Comparison of ENCODE assay signal across 7 mouse cellular contexts in genomic region chr4:107923803-107924194, GRCm38 (mm10). TPM values are rescaled to one million over a fixed set of nuclear protein-coding genes. Genes with fewer than 3 reads are reported as not detected.
DNase-seq lines count a peak whose midpoint lies in the region; ATAC-seq and TF ChIP-seq lines count a peak whose summit lies in the region.

No protein-coding gene starts in this region.

- TF ChIP-seq POLR2A in small intestine, adult 2 months (IDR thresholded peaks at IDR 0.05; ENCODE audit: low read depth, low read length): no peak

- H3K4me3 ChIP-seq in lung, embryonic 14.5 days (ENCODE audit: low read depth, low read length): peak overlapping the region; percentile 87
- H3K4me3 ChIP-seq in forebrain, embryonic 12.5 days (replicated peaks): peak overlapping the region; percentile 77
- peak overlapping the region; percentile 80 for H3K4me3 ChIP-seq in limb, embryonic 13.5 days
- 0 out of 2 replicates have a peak overlapping the region, but pooled peaks have one; percentile 94 for H3K4me3 ChIP-seq in small intestine, adult 2 months (ENCODE audit: low read depth, low read length)

- TF ChIP-seq CTCF in lung, embryonic 14.5 days (IDR thresholded peaks at IDR 0.05; ENCODE audit: low read depth): no peak
- no peak for TF ChIP-seq CTCF in small intestine, adult 2 months (IDR thresholded peaks at IDR 0.05; ENCODE audit: extremely low read depth, insufficient read length, insufficient replicate concordance, low read depth, low read length)

- no peaks in the 10 kb centered on the region for H3K9me3 ChIP-seq in lung, embryonic 14.5 days (ENCODE audit: low read depth, low read length)
- H3K9me3 ChIP-seq in forebrain, embryonic 12.5 days: no peaks in the 10 kb centered on the region
- no peaks in the 10 kb centered on the region for H3K9me3 ChIP-seq in limb, embryonic 13.5 days

- DNase-seq in lung, embryonic 14.5 days: no peak
- no peak for DNase-seq in lung, postnatal 14 days
- DNase-seq in embryo, embryonic 9.5 days (ENCODE audit: extremely low spot score): no peak
- no peak for DNase-seq in urinary bladder, adult 2 months (ENCODE audit: low spot score)

- H3K9ac ChIP-seq in lung, embryonic 14.5 days: no peak overlapping the region
- H3K9ac ChIP-seq in forebrain, embryonic 12.5 days: no peak overlapping the region
- H3K9ac ChIP-seq in limb, embryonic 13.5 days: peak overlapping the region; percentile 86

- peak; percentile 36; the same call in 1 of the 2 replicates for ATAC-seq in lung, embryonic 14.5 days (ENCODE audit: insufficient read depth)
- peak; percentile 62 for ATAC-seq in forebrain, embryonic 12.5 days (ENCODE audit: low FRiP score)
- ATAC-seq in limb, embryonic 13.5 days (ENCODE audit: low FRiP score, low read depth): peak; percentile 45

- peak overlapping the region; percentile 85 for H3K4me2 ChIP-seq in lung, embryonic 14.5 days
- peak overlapping the region; percentile 84 for H3K4me2 ChIP-seq in forebrain, embryonic 12.5 days
- peak overlapping the region; percentile 76 for H3K4me2 ChIP-seq in limb, embryonic 13.5 days (replicated peaks)

- H3K4me1 ChIP-seq in lung, embryonic 14.5 days (ENCODE audit: insufficient read depth): peaks cover 13% of the 10 kb centered on the region
- peaks cover 14% of the 10 kb centered on the region for H3K4me1 ChIP-seq in forebrain, embryonic 12.5 days
- peaks cover 21% of the 10 kb centered on the region for H3K4me1 ChIP-seq in limb, embryonic 13.5 days
- H3K4me1 ChIP-seq in small intestine, adult 2 months (ENCODE audit: control insufficient read depth, insufficient read depth, insufficient read length, low read length): peaks cover 12% of the 10 kb centered on the region; the same call in 1 of the 2 replicates

- no peaks in the 10 kb centered on the region for H3K27me3 ChIP-seq in lung, embryonic 14.5 days (ENCODE audit: insufficient read depth, low read length)
- no peaks in the 10 kb centered on the region for H3K27me3 ChIP-seq in forebrain, embryonic 12.5 days
- no peaks in the 10 kb centered on the region for H3K27me3 ChIP-seq in limb, embryonic 13.5 days
- H3K27me3 ChIP-seq in small intestine, adult 2 months (ENCODE audit: control insufficient read depth, insufficient read depth, low read length): no peaks in the 10 kb centered on the region

- H3K36me3 ChIP-seq in lung, embryonic 14.5 days (ENCODE audit: insufficient read depth): no peaks in the 10 kb centered on the region
- no peaks in the 10 kb centered on the region for H3K36me3 ChIP-seq in forebrain, embryonic 12.5 days (replicated peaks)
- peaks cover 6% of the 10 kb centered on the region; the same call in 1 of the 2 replicates for H3K36me3 ChIP-seq in limb, embryonic 13.5 days
- no peaks in the 10 kb centered on the region for H3K36me3 ChIP-seq in small intestine, adult 2 months (ENCODE audit: control insufficient read depth, insufficient read depth, low read length)

- 42% methylated on average over 7 of the region's 7 CpGs for WGBS in lung, embryonic 14.5 days
- 47% methylated on average over 7 of the region's 7 CpGs for WGBS in forebrain, embryonic 12.5 days
- 53% methylated on average over 7 of the region's 7 CpGs for WGBS in limb, embryonic 13.5 days
- 24% methylated on average over 7 of the region's 7 CpGs for WGBS in small intestine, adult 2 months

- peak overlapping the region; percentile 73; the same call in 1 of the 2 replicates for H3K27ac ChIP-seq in lung, embryonic 14.5 days (ENCODE audit: low read depth)
- H3K27ac ChIP-seq in forebrain, embryonic 12.5 days: no peak overlapping the region
- H3K27ac ChIP-seq in limb, embryonic 13.5 days: no peak overlapping the region
- peak overlapping the region; percentile 39; the same call in 1 of the 2 replicates for H3K27ac ChIP-seq in small intestine, adult 2 months (ENCODE audit: insufficient read depth, low read depth, low read length)

RNA-seq across cellular contexts. Expression of gene Cpt2, which starts 0.4 kb away (rescaled TPM):
- 38.6 and 40.2 TPM in 2 replicates for polyA plus RNA-seq in lung, embryonic 14.5 days (2014; fragmentation: Nextera tagmentation; extraction: Ambion mirVana)
- 25.1 and 25.4 TPM in 2 replicates for polyA plus RNA-seq in forebrain, embryonic 12.5 days (2016; fragmentation: Nextera tagmentation; extraction: Ambion mirVana)
- 27.1 and 27.4 TPM in 2 replicates for polyA plus RNA-seq in limb, embryonic 13.5 days (2015; fragmentation: Nextera tagmentation; extraction: Ambion mirVana)
- polyA plus RNA-seq in small intestine, adult 2 months (2012; rRNA removed): 130 and 162 TPM in 2 replicates
- 42.2 and 43.3 TPM in 2 replicates for polyA plus RNA-seq in urinary bladder, adult 2 months (2012; rRNA removed)

RNA-seq across cellular contexts. Expression of gene 0610037L13Rik, which starts 34.2 kb away (rescaled TPM):
- polyA plus RNA-seq in lung, embryonic 14.5 days (2014; fragmentation: Nextera tagmentation; extraction: Ambion mirVana): 138 and 139 TPM in 2 replicates
- polyA plus RNA-seq in forebrain, embryonic 12.5 days (2016; fragmentation: Nextera tagmentation; extraction: Ambion mirVana): 110 and 115 TPM in 2 replicates
- polyA plus RNA-seq in limb, embryonic 13.5 days (2015; fragmentation: Nextera tagmentation; extraction: Ambion mirVana): 148 and 152 TPM in 2 replicates
- 6.0 and 8.5 TPM in 2 replicates for polyA plus RNA-seq in small intestine, adult 2 months (2012; rRNA removed)
- 146 and 216 TPM in 2 replicates for polyA plus RNA-seq in urinary bladder, adult 2 months (2012; rRNA removed)

RNA-seq across cellular contexts. Expression of gene Magoh, which starts 44.2 kb away (rescaled TPM):
- polyA plus RNA-seq in lung, embryonic 14.5 days (2014; fragmentation: Nextera tagmentation; extraction: Ambion mirVana): 219 and 232 TPM in 2 replicates
- 232 and 233 TPM in 2 replicates for polyA plus RNA-seq in forebrain, embryonic 12.5 days (2016; fragmentation: Nextera tagmentation; extraction: Ambion mirVana)
- polyA plus RNA-seq in limb, embryonic 13.5 days (2015; fragmentation: Nextera tagmentation; extraction: Ambion mirVana): 212 and 216 TPM in 2 replicates
- 4.1 and 8.0 TPM in 2 replicates for polyA plus RNA-seq in small intestine, adult 2 months (2012; rRNA removed)
- 83.8 and 88.7 TPM in 2 replicates for polyA plus RNA-seq in urinary bladder, adult 2 months (2012; rRNA removed)

RNA-seq across cellular contexts. Expression of gene Slc1a7, which starts 44.3 kb away (rescaled TPM):
- 0.05 and 0.09 TPM in 2 replicates for polyA plus RNA-seq in lung, embryonic 14.5 days (2014; fragmentation: Nextera tagmentation; extraction: Ambion mirVana)
- not detected in 2 replicates for polyA plus RNA-seq in forebrain, embryonic 12.5 days (2016; fragmentation: Nextera tagmentation; extraction: Ambion mirVana)
- polyA plus RNA-seq in limb, embryonic 13.5 days (2015; fragmentation: Nextera tagmentation; extraction: Ambion mirVana): not detected in 2 replicates
- 0.11 and 0.16 TPM in 2 replicates for polyA plus RNA-seq in small intestine, adult 2 months (2012; rRNA removed)
- 1.4 and 1.6 TPM in 2 replicates for polyA plus RNA-seq in urinary bladder, adult 2 months (2012; rRNA removed)

Comparison
In these comparisons a context has a peak if more than half of its experiments do, and no peak if none do; other contexts are left out.
1. H3K27ac ChIP-seq: peak in lung, embryonic 14.5 days (single experiment) and small intestine, adult 2 months (single experiment); none in forebrain, embryonic 12.5 days (single experiment) and limb, embryonic 13.5 days (single experiment).
2. RNA of gene 0610037L13Rik, which starts 34.2 kb away (polyA plus RNA-seq): 146 to 216 TPM in urinary bladder, adult 2 months, 148 to 152 TPM in limb, embryonic 13.5 days, 138 to 139 TPM in lung, embryonic 14.5 days and 110 to 115 TPM in forebrain, embryonic 12.5 days; 6.0 to 8.5 TPM in small intestine, adult 2 months; every median in the first group is over 10 times any median in the second.
3. Peak in every context shown above with its lines, with median percentiles within 50 percentile points of each other: ATAC-seq, H3K4me2 ChIP-seq and H3K4me3 ChIP-seq.